Mouse (Mus musculus): ENCODE data around the gene Tmem251.

- TF ChIP-seq CTCF (IDR thresholded peaks at IDR 0.05; ENCODE audit: low read depth, low read length) (no peak), POLR2A (IDR thresholded peaks at IDR 0.05; ENCODE audit: borderline replicate concordance, low read depth, low read length) (no peak)
These were observed 13.4 kb upstream of the Tmem251 start for GRCm38 (mm10) chr12:102729855-102730797.

Data from bone marrow macrophage, adult 2 months (primary cell).